Mouse (Mus musculus) fat pad, adult 2 months (tissue): ENCODE data around the gene Dner.

Experiments used
- DNase-seq: peaks from one replicate; pipeline ENCODE4 v3.0.0-alpha.2; 2011; ENCODE audit warnings: low read depth, low spot score; ENCODE audit errors: extremely low read depth

Dner gene

DNA sequence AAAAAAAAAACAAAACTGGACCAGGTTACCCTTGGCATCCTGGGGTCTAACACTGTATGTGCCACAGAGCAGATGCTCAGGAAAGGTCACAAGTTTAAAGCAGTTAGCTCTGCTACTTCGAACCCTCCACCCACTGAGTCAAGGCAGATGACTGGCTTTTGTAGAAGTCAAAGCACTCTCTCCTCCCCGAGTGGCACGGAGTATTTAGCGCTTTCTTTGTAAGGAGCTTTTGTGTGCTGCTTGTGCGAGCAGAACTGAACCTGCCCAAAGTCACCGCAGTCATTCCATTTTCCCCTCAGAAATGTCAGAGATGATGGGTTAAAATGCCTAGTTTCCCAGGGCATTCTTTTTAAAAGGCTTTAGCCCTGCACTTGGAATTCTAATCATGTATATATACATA, 59.1 kb downstream of the Dner start:
- no peak for DNase-seq

GRCm38 (mm10) chr1:84628244-84628643, 67.8 kb downstream of the Dner start:
- DNase-seq: no peak

DNA sequence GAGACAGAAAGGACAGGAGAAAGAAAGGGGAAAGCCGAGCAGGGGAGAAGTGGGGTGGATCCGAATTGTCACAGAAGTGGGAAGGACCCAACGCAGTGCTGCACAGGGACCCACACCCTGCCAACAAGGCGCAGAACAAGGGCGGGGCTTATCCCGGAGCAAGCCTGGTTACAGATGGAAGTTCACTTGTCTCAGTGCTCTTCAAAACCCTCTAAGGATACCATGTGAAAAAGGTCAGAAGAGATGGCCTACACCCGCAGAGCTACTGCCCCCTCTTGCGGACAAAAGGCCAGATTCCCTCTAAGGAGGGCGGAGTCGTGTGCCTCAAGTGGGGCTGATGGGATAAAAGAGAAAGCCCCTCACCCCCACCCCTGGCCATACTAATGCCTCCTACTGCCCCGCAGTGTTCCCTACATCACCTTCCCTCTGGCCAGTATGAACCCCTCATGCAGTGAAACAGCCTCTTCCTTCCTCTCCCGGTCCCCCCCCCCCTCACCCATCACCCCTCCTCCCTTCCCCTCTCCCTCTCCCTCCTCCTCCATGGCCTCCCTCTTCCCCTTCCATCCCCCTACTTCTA, 73.0 kb downstream of the Dner start:
- no peak for DNase-seq

DNA sequence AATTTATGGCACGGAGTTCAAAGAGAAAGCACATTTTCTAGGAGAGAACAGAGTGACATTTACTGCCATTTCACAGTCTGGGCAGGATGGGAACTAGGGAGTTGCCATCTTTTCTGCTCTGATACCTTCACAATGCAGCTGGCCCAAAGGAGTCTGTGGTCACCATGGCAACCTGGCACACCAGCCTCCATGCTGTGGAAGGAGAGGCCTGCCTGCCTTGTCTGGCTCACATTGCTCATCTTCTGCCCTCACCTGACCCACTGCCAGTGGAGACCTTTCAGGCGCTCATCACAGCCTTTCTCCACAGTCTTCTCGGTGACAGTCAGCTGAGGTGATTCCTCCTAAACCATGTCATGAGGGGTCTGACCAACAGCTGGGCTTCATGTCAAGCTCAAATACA, 74.7 kb downstream of the Dner start:
- DNase-seq: no peak

DNA sequence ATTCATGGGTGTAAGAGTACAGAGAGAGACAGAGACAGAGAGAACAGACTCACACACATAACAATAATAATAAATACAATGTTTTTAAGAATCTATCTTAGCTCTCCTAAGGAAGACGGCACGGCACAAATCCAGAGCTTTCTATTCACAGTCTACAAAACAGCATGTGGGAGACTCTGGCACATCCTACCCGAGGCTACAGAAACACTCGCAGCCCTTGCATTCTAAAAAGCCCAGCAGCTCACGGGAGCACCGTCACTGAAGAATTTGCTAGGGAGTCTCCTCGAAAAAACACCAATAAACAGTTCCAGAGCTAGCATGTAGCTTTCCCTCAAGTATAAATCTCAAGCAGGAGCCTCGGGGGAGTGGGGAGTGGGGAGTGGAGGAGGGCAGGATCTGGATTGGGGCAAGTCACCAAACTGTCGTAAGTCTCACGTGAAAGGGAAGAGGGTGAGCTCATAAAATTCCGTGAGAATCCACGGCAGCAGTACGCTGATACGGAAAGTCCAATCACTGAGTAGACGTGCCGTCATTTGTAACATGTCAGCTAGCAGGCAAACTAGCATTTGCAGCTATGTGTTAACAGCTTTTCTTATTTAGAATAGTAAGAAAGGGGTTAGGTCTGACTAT, 76.8 kb downstream of the Dner start:
- DNase-seq: no peak

- no peak for DNase-seq
Measured at GRCm38 (mm10) chr1:84618094-84618493, 77.9 kb downstream of the Dner start.

GRCm38 (mm10) chr1:84616133-84616532, 79.9 kb downstream of the Dner start:
- no peak for DNase-seq

DNA sequence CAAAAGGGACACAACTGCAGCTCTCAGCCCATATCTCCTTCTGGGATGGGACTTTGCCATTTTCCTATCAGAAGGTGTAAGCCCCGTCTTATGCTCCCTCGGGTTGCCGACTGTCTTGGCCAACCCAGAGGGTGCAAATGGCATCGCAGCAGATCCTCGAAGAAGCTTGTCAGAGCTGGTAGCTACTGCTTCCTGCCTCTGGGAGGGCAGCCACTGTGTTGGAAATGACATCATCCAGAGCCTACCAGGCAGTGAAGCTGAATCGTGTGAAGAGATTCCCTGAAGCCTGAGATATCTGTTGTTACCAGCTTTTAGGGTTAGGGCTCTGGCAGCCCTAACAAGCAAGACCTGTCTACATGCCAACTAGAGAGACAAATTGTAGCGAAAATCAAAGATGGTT, 81.4 kb downstream of the Dner start:
- DNase-seq: no peak

DNA sequence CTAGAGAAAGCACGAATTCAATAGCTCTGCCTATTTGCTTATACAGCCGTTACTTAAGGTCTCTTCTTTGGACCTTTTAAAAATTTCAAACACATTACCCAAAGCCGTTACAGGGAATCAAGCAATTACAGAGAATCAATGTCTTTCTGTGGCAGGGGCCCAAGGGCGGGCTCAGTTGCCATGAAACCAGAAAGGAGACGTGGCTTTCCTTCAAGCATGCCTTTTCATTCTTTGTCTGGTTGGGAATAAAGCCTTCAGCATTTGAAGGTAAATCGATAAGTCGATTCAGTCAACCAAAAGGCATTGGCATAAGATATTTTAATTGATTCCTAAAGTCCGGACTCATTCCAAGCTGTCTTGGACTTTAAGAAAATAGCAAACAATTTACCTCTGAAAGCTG, 82.9 kb downstream of the Dner start:
- no peak for DNase-seq

- DNase-seq: no peak
Measured at GRCm38 (mm10) chr1:84611331-84611730, 84.7 kb downstream of the Dner start.

GRCm38 (mm10) chr1:84599025-84599424, 97.0 kb downstream of the Dner start:
- DNase-seq: no peak

- DNase-seq: no peak
Measured at GRCm38 (mm10) chr1:84596023-84596422, 100.0 kb downstream of the Dner start.

DNA sequence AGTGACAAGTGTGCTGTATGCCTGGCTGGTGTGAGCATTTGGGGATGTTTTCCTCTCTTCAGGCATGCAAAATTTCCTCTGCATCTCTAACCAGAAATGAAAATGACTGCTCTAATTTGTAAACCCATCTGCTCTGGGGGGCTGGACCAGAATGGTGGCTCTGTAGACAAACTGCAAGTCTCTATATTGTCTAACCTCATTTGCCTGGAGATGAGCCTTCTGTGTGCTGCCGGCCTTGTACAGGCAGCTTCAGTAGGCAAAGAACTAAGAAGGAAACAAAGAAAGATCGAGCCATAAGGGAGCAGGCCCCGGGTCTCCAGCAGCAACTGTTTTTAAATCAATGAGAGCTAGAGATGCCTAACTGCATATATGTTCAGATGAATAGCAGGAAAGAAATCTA, 103.6 kb downstream of the Dner start:
- DNase-seq: no peak

DNA sequence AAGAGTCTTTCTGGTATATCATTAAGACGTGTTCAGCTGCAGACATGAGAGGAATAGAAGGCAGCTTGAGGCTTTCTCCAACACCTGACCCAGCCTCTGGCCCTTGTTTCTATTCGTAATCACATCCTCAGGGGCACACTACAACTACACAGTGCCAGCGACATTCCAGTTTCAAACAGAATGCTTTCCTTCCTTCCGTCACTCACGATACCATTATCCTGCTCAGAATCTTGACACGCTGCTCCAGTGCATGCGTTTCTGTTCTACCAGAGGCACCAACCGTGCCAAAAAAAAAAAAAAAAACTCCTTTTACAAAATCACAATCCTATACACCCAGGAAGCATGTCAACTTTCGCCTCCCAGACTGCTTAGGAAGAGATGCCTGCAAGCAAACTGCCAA, 105.5 kb downstream of the Dner start:
- DNase-seq: no peak

DNA sequence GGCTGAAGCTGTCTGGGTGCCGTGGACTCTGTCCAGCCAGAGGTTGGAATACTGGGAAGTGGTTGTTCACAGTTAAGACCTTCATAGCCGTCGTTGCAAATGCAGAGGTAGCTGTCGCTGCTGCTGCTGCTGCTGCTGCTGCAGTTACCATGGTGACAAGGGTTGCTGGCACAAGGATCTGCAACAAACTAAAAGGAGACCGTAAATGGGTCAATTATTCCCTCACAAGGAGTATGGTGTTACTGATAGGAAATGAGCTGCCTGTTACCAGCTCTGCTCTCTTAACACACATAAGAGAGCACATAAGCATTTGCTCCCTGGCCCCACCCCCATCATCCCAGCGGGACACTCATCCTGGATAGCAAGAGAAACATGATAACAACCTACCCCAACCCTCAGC, 110.6 kb downstream of the Dner start:
- no peak for DNase-seq

DNA sequence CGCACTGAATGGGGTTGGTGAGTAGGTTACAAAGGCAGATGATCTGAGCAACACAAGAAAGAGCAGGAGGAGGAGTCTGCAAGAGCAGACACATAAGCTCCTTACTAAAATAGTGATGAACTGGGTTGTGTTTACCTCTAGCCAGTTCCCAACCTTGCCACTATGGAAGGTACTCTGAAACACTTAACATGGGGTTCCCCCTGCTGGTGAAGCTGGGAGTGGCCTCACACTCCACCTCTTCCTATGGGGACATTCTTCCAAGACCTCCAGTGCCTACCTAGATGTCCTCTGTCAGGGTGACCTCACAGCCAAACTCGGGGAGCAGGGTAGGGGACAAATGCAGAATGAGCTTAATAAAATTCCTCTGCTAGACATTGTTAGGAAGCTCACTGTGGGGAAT, 114.2 kb downstream of the Dner start:
- DNase-seq: no peak

DNA sequence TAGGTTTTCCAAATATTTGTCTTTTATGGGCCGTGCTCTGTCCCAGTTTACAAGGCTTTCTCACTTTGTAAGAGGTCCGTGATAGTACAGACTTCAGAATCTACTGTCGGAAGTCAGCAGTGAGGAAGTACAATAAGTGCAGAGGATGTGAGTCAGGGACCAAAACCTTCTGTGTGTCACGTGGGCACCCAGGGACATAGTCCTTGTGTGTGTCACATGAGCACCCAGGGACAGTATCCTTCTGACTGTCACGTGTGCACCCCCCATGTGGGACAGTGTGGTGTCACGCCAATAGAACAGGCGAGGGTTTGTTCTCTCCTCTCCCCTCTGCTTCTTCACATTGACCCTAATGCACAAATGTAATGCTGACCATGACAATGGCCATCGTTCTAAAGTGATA, 134.2 kb downstream of the Dner start:
- no peak for DNase-seq

- DNase-seq: no peak
Measured at GRCm38 (mm10) chr1:84561387-84561786, 134.6 kb downstream of the Dner start.

DNA sequence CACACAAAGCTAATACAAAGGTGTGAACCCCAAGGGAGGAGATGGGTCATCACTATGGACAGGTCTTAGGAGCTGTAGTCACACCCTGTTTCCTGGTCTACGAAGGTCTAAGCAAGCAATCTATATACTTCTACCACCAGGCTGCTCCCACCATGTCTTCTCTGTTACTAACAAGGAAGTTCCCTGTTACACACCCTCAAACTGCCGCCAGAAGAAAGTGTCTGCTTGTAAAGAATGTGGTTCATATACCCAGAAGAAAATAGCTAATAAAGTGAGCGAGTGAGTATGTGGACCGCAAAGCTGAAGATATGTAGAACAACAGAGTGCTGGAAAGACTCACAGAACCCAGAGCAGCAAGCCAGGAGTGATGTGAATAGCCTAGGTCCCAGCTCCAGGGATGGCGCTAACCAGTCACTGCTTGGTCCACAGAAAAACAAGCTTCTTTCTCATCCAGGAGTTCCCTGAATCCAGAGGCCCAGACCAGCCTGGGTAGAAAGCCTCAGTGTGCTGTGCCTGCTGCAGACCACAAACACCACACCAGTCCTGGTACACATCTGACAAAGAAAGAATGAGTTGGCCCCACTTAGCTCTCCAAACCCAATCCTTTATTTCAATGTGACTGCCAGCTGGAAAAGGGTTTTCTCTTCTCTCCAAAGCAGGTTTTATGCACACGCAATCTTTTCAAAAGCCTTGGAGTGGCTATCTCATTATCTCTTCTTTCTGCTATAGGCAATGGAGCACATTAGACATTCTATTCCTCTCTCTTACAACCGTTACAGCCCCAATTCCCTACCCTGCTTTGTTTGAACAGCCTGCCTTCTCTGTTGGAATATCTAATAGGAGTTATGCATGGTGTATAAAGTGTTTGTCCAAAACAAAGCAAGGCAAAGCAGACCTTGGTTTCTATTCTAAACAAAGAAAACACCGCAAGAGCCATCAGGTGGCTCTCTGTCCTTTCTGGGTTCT, 139.2 kb downstream of the Dner start:
- DNase-seq: no peak

- no peak for DNase-seq
Measured at GRCm38 (mm10) chr1:84552005-84552404, 144.0 kb downstream of the Dner start.

DNA sequence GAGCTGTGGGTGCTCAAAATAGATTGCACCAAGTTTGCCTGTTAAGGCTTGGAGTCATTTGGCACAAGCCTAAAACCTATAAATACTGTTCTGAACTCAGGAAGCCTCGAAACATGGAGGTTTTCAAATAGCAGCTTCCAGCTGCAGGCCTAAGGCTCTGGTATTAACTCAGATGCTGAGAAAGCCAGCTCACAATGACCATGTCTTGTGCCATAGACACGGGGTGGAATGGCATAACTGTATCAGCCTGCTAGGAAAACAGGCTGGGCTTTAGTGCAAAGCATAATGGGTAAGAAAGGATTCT, 146.0 kb downstream of the Dner start:
- DNase-seq: no peak

- no peak for DNase-seq
Measured at GRCm38 (mm10) chr1:84549367-84550064, 146.5 kb downstream of the Dner start.
